Mouse (Mus musculus): ENCODE measurements around the gene Zfp646. TPM values are rescaled to one million over a fixed set of nuclear protein-coding genes. Genes with fewer than 3 reads are reported as not detected.
"Not testable (repeated sequence)": the region's sequence is repeated elsewhere in the genome, so short reads cannot be mapped to it uniquely, and the experiment has no call there.

Zfp646 gene
- total RNA-seq (2021) = 10 to 100 TPM; 12.4 to 12.6 TPM
- long read RNA-seq, experiment 1, partial matches to known transcripts = 5 of 6 reads
- long read RNA-seq, experiment 1, other reads (novel, unspliced or antisense) = 1 of 6 reads
- long read RNA-seq, experiment 2, partial matches to known transcripts = 6 of 7 reads
- long read RNA-seq, experiment 2, other reads (novel, unspliced or antisense) = 1 of 7 reads

DNA sequence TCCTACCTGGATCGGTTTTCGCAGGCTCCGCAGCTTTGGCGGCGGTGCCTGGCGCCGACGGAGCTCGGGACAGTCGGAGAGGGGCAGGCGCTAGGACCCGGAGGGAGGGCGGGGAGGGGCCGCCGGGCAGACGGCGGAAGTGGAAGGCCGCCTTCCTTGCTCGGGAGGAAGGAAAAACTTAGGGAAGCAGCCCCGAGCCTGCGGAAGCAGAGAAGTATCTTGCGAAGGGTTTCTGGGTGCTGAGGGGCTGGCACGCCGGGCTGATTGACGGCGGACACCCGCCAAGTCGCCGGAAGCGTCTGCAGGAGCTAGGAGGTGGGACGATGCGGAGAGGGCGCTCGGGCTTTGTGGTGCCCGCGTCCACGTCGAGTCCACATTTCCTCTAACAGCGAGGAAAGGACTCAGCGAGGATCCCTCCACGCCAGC, at the start of gene Zfp646:
TSS of gene Zfp646 (plus strand) at position 181 of the 426 bp plus-strand sequence.
- DNase-seq (ENCODE audit: low spot score) = peak; percentile 66

DNA sequence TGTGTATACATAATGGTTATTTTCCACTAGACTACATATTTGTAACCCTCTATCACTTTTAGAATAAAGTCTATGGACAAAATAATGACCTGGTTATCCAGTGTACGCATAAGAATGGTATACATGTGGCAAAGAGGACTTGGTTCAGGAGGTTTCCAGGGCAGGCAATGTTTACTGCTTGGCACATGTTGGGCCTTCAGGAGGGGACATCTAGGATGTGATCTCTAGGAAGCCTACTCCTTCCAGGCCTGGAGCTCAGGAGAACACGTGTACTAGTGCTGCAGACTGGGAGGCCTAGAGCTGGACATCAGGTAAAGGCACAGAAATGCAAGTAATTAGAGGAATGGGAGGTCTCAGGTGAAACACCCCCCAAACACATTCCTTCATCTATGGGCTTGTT, 40.5 kb upstream of the Zfp646 start:
- no peak for DNase-seq (ENCODE audit: low spot score)

DNA sequence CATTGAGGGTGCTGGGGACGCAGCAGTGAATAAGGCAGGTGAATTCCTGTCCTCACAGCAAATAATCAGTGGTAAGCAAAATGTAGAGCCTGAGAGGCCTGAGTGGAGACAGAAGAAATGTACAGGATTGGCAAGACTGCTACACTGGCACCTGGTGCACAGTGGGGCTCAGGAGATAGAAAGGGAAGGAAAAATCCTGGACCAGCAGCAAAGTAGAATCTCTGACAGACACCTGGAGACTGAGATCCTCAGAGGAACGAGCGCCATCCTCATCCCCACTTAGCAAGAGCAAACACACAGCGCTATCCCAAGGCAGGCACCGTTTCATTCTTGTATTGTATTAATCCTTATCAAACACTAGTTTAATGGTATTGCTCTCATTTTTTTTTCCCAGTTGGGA, 38.5 kb upstream of the Zfp646 start:
- DNase-seq (ENCODE audit: low spot score) = no peak

DNA sequence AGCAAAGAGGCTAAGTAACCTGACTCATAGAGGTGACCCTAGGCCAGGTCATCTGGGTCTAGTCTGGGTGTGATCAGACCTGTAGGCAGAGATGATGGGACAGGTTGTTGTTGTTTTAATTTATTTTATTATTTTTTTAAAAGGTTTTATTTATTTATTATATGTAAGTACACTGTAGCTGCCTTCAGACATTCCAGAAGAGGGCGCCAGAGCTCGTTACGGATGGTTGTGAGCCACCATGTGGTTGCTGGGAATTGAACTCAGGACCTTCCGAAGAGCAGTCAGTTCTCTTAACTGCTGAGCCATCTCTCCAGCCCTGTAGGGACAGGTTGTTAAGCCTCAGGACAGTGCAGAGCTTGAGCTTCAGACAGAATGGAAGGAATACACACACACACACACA, 38.1 kb upstream of the Zfp646 start:
- DNase-seq (ENCODE audit: low spot score) = not testable (repeated sequence)

DNA sequence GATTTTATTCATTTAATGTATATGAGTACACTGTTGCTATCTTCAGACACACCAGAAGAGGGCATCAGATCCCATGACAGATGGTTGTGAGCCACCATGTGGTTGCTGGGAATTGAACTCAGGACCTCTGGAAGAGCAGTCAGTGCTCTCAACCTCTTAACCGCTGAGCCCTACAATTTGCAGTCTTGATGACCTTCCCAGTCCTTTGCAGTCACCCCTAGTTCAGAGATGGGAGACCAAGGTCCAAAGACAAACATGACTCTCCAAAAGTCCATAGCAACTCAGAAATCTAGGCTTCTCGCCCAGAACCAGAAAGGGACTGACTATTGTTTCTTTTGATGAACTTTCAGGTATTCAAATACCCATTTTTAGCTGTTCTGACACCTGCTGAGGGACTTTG, 36.0 kb upstream of the Zfp646 start:
- DNase-seq (ENCODE audit: low spot score) = not testable (repeated sequence)

DNA sequence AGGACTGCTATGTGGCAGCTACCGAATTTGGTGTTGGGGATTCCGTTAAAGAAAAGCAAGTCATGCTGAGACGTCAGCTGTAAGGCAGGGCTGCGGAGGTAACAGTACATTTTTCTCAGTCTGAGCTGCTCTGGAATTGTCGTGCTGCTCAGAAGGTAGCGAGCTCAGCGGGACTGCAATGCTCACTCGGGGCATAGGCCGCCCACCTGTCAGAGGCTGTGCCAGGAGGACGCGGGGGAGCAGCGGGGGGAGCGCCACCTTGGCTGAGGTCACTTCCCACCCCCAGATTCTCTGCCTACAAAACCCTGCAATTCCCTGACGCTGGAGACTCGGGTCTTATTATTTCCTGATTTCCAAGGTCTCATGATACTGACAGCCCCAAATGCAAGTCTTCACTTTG, 35.1 kb upstream of the Zfp646 start:
- no peak for DNase-seq (ENCODE audit: low spot score)

DNA sequence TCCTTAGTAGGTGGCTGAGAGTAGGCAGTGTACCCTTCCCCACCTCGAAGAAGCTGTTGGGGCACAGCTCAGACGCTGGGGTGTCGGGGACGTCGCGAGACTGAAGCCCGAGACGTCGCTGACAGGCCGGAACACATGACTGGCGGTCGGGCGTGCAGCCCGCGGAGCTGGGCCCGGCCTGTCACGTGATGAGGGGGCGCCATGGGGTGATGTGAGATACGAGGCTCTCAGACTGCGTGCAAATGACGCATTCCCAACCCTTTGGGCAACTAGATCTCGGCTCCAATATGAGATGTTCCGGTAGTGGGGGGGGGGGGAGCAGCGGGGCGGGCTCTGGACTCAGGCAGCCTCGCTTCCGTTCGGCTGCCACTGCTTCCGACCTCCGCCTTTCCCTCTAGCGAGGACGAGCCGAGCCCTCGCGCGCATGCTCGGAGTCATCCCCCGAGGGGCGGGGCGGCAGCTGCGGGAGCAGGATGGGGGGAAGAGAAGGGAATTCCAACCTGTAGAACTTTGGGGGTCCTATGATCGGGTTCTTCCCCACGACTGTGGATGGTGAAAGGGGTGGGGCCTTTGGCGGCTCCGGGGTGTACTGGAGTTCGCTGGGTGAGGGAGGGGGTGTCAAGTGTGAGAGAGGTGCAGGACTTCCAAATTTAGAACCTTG, 34.6 kb upstream of the Zfp646 start:
- peak; percentile 94 for DNase-seq (ENCODE audit: low spot score)

DNA sequence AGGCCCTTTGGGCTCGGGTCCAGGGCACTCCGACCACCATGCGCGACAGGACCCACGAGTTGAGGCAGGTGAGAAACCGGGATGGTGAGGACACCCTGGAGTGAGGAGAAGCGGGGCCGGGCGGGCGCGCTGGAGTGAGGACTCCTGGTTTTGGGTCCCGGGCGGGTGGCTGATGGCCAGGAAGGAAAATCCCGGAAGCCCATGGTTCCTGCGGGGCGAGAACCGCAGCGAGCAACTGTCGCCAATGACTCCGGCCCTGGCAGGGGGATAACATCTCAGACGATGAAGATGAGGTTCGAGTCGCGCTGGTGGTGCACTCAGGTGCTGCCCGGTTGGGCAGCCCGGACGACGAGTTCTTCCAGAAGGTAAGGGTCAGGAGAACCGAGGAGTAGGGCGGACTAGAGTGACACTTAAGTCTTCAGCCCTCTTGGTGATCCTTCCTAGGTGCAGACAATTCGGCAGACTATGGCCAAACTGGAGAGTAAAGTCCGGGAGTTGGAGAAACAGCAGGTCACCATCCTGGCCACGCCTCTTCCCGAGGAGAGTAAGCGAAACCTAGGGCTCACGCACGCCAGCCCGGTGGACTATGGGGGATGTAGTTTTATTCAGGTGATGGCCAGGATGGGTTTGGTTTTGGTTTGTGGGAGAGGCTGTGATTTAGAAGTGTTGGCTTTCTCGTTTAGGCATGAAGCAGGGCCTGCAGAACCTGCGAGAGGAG, 33.9 kb upstream of the Zfp646 start:
- DNase-seq (ENCODE audit: low spot score) = peak; percentile 85

DNA sequence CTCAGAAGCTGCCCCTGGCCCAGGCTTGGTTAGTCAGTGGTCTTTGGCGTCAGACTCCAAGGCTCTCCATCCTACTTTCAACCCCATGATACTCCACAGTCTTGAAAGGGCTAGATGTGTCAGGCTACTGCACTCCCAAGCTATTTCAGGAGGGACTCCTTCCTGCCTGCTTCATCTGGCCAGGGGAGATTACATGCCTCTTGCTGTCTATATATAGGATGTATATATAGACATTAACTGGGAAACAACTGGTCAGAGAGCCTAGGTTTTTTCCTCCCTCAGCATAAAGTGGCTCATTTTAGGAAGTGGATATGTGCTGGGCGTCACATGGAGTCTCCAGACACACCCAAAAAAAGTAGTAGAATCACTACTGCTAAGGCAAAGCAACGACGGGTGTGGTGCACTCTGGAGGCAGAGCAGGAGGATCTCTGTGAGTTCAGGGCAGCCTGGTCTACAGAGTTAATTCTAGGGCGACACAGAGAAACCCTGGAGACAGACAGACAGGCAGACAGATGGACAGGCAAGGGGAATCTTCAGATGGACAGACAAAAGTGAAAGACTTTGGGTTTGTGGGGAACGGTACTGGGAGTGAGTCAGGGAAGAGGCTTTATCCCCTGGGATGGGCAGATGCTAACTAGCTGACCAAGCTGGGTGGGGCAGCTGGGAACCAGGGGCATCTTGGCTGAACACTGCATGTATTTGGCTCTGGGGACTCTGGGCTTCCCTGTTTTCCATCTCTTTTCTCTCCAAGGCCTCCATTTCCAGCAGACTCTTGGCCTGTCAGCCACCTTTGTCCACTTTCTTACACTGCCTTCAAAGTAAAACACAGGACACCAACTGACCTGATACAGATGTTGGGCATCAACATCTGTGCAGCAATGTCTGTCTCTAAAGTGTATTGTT, 25.8 kb upstream of the Zfp646 start:
- DNase-seq (ENCODE audit: low spot score) = peak; percentile 26

DNA sequence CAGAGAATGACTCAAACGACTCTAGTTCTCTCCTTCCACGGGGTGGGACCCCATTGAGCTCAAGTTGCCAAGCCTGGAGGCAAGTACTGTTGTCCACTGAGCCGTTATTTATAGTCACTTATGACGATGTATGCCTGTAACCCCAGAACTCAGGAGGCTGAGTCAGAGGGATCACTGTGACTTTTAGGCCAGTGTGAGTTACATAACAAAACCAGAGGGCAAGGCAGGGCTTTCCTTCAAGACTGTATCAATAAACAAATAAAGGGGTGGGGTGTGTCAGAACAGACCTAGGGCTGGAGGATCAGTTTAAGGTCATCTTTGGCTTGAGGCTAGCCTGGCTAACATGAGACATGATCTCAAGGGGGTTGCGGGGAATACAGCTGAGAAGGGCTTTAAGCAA, 25.1 kb upstream of the Zfp646 start:
- DNase-seq (ENCODE audit: low spot score) = peak; percentile 52

DNA sequence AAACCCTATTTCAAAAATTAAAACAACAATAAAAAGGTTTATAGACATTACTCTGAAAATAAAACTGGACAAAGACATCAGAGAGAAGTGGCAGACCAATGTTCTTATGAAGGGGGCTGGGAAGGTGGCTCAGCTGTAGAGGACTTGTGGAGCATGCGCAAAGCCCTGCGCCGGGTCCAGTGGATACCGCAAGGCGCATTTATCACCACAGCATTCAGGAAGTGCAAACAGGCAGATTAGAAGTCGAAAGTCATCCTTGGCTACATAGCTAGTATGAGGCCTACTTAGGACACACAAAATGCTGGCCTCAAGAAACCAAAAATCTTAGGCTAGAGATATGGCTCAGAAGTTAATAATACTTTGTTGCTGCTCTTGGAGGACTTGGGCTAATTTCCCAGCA, 17.8 kb upstream of the Zfp646 start:
- no peak for DNase-seq (ENCODE audit: low spot score)

DNA sequence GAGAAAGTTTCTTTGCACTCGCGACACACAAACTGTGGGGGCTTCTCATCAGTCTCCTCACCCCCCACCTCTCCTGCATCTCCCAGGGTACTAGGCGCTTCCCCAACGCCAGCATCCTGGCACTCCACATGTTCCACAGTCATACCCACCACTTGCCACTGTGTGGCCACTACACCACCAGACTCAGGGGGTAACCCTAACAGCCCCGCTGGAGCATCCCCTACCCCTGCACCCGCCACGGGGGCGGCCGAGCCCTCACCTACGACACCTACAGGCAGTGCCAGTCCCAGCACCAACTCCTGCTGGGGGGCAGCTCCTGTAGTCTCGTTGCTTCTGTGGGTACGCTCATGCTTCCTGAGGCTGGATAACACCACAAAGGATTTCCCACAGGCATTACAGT, 9.6 kb upstream of the Zfp646 start:
- DNase-seq (ENCODE audit: low spot score) = no peak

DNA sequence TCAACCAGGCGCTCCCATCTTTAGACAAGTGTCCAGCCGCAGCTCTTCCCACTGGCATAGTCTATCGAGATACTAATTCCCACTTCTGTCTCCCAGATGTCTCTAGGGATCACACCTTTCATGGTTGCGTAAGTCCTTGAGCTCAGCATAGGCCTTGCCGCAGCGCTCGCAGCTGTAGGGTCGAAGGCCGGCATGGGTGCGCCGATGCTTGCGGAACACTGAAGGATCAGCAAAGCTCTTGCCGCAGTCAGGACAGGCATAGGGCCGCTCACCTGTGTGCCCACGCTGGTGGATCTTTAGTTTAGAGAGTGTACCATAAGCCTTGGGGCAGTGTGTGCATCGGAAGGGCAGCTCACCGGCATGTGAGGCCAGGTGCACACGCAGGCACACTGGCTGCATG, 8.4 kb upstream of the Zfp646 start:
- DNase-seq (ENCODE audit: low spot score) = no peak

DNA sequence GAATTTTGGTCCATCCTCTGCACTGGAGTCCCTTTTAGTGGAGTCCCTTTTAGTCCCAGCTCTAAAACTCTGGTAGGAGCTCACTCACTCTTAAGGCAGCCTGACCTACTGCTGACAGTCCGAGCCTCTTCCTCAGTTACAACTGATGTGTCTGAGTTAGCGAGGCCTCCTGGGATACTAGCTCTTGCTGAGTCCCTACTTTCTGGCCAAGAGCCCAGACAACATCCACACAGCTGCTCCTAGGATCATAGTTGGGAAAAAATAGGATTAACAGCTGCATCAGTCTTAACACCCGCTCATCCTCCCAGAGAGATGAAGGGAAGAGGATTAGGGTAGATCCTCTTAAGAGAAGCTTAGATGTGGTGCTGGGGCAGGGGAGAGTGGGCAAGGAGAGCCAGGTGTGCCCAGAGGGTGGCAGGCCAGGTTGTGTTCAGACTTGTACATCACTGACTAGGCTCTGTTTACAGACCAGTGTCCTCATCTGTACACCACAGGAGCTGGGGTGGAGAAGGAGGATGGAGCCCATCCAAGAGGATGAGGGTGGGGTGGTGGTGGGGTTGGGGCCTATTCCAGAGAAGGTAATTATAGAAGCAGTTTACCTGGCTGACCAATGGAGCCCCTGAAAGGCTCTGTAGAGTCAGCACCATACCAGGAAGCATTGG, 6.7 kb upstream of the Zfp646 start:
- DNase-seq (ENCODE audit: low spot score) = peak; percentile 59

DNA sequence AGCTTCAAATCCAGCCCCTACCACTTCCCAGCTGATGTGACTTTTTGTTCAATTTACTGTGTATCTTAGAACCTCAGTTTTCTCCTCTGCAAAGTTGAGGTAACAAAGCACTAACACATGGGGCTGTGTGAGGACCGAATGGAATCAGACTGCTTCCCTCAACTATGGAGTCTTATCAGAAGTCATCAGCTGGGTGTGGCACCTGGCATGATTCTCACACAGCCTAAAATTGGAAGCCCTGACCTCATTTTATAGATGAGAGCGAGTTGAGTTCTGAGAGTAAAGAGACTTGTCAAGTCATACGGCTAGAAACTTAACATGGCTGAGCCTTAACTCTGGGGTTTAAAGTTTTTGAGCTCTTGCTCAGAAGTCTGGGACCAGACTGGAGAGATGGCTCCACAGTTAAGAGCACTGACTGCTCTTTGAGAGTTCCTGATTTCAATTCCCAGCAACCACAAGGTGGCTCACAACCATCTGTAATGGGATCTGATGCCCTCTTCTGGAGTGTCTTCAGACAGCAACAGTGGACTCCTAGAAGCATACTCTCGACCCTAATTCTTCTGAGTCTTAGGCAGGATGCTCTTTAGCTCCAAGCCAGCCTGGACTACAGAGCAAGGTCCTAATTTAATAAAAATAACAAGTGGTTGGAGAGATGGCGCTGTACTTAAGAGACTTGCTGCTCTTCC, 5.7 kb upstream of the Zfp646 start:
- no peak for DNase-seq (ENCODE audit: low spot score)

DNA sequence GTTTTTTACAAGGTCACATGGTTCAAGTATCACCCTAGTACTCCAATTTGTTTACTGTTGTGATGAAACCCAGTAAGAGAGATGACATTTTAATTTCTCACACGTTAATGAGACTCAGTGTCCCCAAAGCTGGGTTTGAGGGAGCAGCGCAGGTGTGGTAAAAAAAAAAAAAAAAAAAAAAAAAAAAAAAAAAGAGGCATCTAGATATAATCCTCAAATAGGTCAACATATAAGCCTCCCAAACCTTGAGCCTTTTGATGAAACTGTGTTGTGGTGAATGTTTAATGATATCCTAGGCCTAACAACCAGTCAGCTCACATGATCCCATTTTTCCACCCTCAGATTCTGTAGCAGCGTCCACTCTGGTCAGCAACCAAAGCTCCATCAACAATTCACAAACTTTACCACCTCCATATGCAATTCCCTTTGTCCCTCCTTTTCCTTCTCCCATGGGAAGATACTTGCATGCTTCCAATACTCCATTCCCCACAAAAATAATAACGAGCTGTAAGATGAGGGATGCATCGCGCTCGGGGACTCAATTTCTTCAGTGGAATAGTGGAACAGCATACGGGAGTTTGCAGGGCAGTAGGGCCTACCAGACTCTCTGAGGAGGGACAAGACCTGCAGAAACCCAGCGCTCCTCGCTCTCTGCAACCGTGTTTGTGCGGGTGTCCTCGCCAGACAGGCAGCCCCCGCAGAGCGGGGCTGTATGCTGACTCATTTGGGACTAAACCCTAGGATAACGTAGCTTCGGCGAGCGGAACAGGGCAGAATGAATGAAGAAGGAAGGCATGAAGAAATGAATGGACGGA, 1.0 kb upstream of the Zfp646 start:
- no peak for DNase-seq (ENCODE audit: low spot score)

DNA sequence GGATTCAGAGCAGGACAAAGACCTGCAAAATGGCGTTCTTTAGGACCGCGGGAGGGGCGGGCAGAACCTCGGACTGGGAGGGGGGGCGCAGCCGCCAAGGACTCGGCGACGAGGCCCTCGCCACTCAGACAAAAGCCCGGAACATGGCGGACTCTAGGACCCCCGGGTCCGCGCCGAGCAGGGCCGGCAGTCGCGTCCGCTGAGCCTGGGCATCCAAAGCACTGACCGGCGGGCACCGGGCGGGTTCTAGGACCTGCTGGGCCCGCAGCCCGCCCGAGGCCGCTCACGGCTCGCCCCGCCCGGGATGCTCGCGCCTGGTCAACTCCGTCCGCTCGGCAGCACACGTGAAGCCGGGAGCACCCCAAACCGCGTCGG, 407 bp upstream of the Zfp646 start:
- peak; percentile 90 for DNase-seq (ENCODE audit: low spot score)

DNA sequence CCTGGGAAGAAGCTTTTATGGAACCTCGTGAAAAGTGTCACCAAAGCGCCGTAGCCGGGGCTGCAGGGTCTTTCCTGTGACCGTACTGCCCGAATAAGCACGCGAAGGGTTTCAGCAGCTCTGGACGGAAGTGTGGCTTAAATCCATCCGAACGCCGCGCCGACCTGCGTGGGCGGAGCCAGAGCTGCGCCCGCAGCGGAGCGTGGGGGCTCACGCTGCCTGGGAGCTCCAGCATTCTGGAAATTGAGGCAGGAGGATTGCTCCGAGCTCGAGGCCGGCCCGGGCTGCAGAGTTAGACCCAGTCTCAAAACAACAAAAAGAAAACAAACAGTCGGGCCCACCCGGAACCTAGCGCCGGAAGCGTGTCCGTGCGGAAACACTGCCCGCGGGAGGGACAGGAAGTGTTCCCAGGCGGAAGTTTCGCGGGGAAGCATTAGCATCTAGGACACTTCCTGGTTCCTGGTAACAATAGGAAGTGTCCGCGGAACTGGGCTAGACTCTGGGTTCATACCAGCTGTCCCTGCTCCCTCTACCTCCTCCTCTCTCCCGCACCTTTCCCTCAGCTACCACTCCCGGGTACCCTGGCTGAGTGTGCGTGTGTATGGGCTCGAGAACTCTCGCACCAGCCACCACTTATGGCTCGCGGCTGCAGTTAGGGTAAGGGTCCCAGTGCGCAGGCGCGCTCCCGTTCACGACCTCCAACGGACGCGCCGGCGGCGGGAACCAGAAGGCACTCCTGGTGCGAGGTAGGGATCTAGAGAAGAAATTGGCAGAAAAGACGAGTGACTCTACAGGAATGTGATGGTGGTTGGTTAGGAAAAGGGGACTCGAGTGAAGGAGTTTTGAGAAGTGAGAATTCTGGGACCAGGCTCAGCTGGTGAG, 687 bp downstream of the Zfp646 start, which contains the start of gene Zfp668:
TSS of gene Zfp668 (minus strand) at position 362 of the 882 bp plus-strand sequence.
- DNase-seq (ENCODE audit: low spot score) = peak; percentile 92

DNA sequence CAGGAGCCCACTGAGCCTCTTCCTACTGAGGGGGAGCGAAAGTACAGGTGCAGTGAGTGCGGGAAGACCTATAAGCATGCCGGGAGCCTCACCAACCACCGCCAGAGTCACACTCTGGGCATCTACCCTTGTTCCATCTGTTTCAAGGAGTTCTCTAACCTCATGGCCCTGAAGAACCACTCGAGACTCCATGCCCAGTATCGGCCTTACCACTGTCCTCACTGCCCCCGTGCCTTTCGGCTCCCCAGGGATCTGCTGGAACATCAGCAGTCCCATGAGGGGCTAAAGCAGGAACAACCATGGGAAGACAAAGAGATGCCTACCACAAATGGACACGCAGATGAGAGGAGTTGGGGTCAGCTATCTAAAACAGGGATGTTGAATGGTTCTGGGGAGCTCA, 3.3 kb downstream of the Zfp646 start:
- no peak for DNase-seq (ENCODE audit: low spot score)
